Mouse (Mus musculus) ovary, postnatal 14 days (tissue): ENCODE measurements around the gene Trim29.

Source experiments
- DNase-seq: peaks from one replicate; pipeline ENCODE4 v3.0.0; 2022; ENCODE audit warnings: low spot score

Gene Trim29

DNA sequence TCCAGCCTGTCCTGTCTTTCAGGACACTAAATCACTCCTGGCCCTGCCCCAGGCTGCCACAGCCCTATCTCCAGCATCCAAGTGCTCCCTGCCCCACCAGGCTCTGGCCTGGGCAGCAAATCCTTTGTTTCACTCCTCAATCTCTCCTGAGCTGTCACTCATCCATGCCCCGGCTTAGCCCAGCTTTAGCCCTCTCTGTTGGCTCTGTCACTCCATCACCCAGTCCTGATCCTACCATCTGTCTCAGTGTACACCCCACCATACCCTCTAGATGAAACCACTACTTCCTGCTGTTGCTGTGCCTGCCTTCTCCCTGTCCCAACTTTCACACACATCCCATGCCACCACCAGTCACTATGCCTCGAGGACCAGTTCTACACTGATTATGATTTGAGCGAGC, 73.8 kb downstream of the Trim29 start:
- DNase-seq, result no peak
